Mouse (Mus musculus) E14TG2a.4 (cell line): ENCODE measurements around the gene Rps7.

Experiments
- H3K27me3 ChIP-seq: 2 replicates; pipeline ENCODE4 v1.6.1; 2014; ENCODE audit warnings: low read length, control low read depth; ENCODE audit not compliant: insufficient read depth
- H3K36me3 ChIP-seq: 2 replicates; pipeline ENCODE4 v1.6.1; 2014; ENCODE audit warnings: low read length, control low read depth; ENCODE audit not compliant: insufficient read depth
- H3K4me1 ChIP-seq: replicated peaks from 2 replicates; pipeline ENCODE4 v1.6.1; 2014; ENCODE audit warnings: low read depth, low read length, control low read depth
- H3K4me3 ChIP-seq: replicated peaks from 2 replicates; pipeline ENCODE4 v1.5.1; 2014; ENCODE audit warnings: mild to moderate bottlenecking, low read length
- H3K9me3 ChIP-seq: 2 replicates; pipeline ENCODE4 v1.6.1; 2014; ENCODE audit warnings: low read length, control low read depth
- CTCF ChIP-seq: conservative IDR thresholded peaks from 2 replicates; pipeline ENCODE4 v1.5.1; 2014; ENCODE audit warnings: low read length
- NANOG ChIP-seq: IDR thresholded peaks from 2 replicates; pipeline ENCODE4 v1.6.1; 2014; ENCODE audit warnings: borderline replicate concordance, low read length, mixed read lengths
- POU5F1 ChIP-seq: IDR thresholded peaks from 2 replicates; pipeline ENCODE4 v1.6.1; 2014; ENCODE audit warnings: low read length, borderline replicate concordance

Rps7 gene

DNA sequence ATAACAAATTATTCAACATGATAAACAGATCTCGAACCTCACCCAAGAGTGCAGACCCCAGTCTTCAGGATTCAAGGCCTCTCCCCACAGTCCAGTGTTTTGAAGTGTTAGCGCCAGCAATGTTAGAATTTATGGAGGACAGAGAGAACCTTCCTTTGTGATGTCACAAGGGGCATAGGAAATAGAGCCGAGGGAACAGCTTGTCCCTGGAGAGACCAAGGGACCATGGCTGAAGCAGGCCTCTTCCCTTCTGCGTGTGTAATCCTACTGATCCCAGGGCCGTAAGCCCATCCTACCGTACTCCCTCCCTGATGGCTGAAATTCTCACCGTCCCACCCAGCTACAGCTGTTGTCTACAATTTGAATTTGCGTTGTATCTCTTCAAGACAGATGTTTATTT lies 53.3 kb downstream of the Rps7 start, which contains the start of gene Allc:
Allc (minus strand) TSS at position 101 of the 400 bp plus-strand sequence.
- no peak within 1 kb of the TSS for H3K4me3 ChIP-seq
- no peak for TF ChIP-seq CTCF
- no peak for TF ChIP-seq NANOG
- TF ChIP-seq POU5F1: no peak

More for the DNA sequence above, 53.3 kb downstream of the Rps7 start, which contains the start of gene Allc:
- Histone ChIP-seq H3K27me3 (0 out of 2 replicates have a peak, but pooled peaks cover 4% of the 10 kb centered on the region), H3K36me3 (no peaks in the 10 kb centered on the region), H3K4me1 (no peaks in the 10 kb centered on the region), H3K9me3 (no peaks in the 10 kb centered on the region)
